Mouse (Mus musculus) frontal cortex, postnatal 36 days (tissue): ENCODE results near the gene Abcc4.

ENCODE experiments used
- DNase-seq, 2 experiments: peaks; one replicate each; pipeline ENCODE4 v3.0.0; 2022; ENCODE audit warnings: low spot score in 2 of 2

Abcc4 gene

DNA sequence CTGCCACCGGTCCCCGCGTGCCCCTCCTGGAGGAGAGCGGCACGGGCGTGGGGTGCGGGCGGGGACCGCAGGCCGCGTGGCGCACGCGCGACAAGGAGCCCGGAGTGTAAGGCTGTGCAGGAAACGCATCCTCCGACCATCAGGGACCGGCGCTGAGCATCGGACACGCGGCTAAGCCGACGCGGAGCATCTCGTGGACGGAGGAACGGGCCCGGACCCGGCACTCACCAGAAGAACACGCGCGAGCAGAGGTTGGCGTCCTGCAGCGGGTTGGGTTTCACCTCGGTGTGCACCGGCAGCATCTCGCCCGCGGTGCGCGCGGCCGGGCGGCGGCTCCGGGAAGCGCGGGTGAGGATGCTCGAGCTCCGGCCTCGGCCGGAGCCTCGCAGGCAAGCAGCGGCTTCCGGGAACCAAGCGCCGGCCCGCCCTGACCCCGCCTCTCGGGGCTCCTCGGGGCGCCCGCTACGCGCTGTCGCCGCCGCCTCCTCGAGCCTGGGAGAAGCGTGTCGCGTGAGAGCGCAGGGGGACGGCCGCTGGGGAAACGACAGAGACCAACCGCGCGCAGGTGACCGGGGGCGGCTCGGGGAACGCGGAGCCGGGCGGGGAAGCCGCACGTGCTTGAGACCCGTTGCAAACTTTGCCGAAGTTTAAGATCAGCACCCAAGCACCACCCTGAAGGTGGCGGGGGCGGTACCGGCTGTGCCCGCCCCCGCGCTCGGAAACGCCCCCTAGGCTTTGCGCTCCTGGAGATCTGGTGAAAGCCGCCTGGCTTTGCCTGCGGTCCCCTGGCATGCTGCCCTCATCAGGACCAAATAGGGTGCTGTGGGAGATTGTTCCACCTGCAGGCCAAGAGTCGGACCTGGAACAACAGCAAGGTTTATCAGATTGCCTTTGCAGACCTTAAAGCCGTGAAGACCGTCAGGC lies at the start of gene Abcc4:
Abcc4 (minus strand) TSS at position 412 of the 924 bp plus-strand sequence.
- DNase-seq = peak; percentile 66 to 68

DNA sequence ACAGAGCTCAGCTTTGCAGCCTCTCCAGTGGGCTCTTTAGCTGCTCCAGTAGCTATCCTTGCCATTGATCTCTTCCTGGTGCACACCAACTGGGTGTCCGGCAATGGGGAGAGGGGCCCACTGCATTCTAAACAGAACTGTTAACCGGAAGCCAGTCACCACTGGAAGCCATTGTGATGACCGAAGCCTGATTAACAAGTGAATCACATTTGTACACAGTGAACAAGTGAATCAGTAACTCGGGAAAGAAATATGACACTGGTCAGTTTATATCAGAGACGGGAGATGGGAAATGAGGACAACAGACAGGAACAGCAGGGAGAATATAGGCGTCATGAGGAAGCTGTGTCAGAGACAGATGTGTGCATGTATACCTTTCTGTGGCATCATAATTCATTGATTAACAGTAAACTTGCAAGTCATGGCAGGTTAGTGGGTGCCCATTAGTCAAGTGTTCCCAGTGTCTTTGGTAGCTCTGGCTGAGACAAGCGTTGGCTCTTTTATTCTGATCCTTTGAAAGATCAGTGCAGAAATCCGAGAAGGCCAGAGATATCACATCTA lies 45.3 kb upstream of the Abcc4 start:
- no peak for DNase-seq

DNA sequence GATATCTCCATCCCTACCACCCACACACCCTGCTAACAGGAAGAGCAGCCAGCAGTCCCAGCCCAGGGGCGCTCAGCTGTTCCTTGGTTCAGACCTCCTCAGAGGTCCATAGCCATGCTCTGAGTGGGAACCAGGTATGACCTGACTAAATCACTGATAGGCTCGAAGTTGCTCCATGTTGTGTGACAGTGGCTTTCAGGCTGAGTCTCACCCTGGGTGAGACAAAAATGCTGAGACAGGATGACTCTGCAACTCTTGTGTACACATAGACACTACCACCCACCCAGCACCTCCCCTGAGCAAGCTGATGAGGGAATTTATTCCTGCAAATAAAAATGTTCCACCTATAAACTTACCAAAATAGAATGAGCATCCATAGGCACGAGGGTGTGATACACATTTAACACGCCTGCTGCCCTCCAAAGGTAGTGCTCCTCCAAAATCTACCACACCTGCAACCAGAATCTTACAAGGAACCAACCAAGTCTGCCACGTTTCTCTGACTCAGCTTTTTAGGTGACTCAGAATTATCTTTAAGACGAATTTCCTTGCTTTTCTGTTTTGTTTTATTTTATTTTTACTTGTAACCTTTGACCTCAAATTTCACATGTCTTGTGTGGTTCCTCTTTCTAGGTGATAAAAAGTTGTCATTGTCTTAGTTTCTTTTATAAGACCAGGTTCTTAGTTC lies 44.6 kb upstream of the Abcc4 start:
- DNase-seq = peak; percentile 33 to 37

DNA sequence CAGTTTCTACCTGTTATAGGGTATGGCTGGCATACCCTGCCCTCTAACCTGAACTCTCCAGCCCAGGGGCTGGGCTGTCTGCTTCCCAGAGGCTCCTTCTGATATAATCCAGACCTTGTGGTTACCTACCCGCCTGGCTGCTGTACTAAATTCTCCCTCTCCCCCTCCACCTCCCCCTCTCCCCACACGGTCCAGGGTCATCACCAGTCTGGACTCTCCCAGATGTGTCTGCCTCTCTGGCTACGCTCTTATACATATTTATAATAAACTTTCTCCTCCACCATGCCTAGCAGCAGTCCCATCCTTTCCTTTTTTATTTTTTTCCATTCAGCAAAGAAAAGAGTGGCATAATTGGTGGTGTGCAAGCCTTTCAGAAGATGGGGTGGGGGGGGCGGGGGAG lies 43.7 kb upstream of the Abcc4 start:
- DNase-seq = no peak

DNA sequence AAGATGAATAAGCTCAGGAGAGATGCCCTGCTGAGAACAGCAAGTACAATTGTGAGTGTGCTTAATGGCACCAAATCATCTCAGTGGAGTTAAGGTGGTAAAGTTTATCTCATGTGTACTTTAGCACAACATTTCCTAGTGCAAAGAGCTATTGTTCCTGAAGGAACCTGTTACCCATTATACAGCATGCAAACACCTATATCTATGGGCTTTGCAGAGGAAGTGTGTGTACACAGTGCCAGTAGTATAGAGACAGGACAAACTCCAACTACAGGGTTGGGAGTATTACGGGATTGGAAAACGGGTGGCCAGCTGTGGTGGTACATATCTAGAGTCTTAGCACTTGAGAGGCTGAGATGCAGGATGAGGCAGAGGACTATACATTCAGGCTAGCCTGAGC lies 43.0 kb upstream of the Abcc4 start:
- DNase-seq = no peak

DNA sequence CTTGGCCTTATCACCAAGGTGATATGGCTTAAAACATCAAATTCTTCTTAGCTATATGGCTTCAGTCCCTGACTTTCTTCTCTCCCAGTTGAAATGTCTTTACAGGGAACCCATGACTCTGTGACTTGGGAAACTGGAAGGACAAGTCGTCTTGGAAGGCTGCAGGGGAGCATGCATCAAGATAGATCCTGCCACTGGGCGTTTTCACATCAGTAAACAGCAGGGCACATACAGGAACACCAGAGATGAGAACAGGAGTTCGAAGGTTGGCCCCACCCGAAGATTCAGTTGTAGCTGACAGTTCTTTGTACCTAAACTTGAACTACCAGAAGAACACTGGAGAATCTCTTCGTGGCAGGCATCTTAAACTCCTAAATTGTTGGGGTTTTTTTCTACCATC lies 36.8 kb upstream of the Abcc4 start:
- DNase-seq = no peak

DNA sequence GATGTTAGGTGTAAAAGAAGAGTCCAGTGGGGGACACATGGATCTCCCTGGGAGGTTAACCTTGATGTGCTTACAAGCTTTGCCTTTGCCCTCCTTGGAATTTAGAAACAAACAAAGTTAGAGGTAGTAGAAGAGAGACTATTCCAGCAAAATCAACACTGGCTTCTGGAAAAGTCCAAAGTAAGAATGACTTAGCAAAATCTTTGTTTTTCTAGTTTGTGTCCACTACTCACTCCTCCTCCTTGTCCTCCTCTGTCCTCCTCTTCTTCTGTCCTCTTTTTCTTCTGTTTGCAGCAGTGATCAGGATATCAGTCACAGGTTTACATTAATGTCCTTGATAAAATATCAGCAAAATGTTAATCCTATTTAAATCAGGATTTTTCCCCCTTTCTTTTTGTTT lies 35.8 kb upstream of the Abcc4 start:
- DNase-seq = no peak

DNA sequence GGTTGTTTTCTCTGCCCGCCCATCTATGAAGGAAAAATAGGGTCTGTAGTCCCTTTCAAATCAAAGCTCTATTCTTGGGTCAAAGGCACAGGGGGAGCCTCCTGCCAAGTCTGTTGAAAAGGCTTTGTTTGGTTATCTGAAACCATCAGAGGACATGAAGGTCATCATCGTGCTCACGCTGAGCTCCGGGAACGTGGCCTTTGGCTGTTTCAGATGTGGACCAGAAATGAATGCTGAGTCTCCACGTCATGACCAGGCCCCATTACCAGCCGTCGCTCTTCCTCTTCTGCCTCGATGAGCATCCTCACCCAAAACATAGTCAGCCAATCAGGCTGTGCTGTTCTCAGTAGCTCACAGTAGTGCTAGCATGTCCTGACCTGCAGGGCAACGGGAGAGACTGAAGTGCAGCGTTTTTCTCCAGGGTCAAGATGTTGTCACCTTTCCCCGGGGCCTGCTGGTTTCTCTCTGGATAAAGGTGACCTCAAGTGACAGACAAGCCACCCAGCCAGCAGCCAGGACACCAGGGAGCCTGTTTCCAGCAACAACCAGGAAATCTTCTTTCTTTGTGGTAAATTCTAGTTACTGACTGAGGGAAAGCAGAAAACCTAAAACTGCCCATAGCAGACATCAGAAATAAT lies 31.4 kb upstream of the Abcc4 start:
- no peak for DNase-seq

DNA sequence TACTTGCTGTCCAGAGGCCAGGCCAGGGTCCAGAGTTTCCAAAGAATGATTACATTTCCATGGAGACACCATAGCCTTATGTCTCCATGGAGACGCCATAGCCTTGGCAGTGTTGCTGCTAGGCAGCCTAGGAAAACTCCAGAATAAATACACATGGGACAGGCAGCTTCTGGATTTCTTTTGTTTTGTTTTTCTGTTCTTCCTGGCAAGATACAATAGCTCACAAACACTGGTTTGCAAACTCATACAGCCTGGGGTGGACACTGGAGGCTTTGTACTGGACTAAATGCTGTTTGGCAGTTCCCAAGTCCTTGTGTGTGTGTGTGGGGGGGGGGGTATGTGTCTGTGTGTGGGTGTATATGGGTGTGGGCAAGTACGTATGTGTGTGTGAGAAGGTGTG lies 29.1 kb upstream of the Abcc4 start:
- DNase-seq = no peak

DNA sequence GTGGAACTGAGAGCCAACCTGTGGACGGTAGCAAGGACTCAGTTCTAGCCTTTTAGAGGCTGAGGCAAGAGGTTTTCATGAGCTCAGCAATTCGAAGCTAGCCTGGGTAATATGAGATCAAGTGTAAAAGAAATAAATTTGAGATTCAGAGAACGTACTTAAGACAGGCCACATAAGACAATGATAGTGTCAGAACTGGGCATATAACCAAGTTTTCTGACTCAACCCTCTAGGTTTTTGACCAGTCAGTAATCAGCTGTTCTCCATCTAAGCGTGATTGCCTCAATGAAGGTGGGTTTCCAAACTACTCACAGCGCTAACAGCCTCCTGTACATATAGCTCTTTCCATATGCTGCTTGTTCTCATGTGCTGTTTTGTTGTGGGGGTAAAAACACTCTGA lies 27.1 kb upstream of the Abcc4 start:
- no peak for DNase-seq

DNA sequence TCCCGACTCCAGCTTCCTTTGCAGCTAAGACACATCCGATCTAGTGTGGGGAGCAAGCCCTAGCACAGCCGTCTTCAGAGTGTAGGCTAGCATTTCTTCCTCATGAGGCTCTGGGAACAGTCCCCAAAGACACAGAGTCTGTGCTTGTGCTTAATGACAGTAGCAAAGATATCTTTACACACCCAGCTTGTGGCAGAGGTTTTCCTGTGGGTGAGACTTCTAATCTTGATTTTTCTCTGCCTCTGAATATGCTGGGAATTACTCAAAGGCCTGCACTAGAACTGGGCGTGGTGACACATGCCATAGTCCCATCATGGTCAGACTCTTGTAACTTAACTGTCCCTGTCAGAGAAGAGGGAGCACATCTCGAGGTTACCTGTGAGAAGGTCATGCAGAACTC lies 24.6 kb upstream of the Abcc4 start:
- DNase-seq = no peak

DNA sequence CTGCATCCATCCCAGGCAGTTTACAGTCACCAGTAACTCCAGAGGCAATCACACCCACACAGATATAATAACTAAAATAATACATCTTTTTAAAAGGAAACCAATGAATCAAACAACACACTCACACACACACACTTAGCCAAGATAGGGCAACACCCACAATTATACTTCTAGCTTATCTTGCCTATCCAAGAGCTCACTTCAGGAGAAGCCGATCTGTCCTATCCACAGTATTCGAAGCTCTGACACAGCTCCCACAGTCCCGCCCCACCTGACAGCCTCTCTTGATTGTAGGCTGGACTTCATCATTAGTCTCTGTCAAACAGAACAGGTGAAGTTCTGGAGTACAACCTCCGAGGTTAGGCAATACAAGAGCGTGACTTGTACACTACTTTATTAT lies 19.4 kb upstream of the Abcc4 start:
- DNase-seq = no peak

DNA sequence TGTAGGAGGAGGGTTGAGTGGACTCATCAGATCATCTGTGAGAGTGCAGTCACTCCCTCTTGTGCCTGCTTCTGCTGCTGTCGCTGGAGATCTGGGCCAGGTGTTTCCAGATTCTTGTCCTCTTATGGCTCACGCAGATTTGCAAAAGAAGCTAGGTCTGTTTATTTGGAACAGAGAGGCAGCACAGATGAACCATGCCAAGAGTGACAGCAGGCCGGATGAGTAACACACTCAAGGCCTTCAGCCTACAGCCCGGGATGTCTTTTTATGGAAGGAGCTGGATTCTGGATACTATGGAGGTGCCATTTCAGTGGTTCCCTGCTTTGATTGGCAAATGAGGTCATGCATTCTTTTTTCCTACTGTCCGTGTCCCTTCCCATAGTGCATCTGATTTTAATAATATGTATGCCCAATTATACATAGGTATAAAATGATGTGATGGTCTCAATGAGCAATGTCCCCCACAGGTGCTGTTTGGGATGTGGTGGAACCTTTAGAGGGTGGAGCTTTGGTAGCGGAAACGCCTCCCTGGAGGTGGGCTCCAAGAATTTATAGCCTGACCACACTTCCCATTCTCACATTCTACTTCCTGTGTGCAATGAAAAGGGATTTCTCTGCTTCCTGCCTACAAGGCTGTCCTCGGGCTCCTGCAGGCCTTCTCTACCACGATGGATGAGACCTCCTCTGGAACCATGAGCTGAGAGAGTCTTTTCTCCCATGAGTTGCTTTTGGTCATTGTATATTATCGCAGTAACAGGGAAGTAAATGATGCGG lies 18.1 kb upstream of the Abcc4 start:
- DNase-seq = no peak

DNA sequence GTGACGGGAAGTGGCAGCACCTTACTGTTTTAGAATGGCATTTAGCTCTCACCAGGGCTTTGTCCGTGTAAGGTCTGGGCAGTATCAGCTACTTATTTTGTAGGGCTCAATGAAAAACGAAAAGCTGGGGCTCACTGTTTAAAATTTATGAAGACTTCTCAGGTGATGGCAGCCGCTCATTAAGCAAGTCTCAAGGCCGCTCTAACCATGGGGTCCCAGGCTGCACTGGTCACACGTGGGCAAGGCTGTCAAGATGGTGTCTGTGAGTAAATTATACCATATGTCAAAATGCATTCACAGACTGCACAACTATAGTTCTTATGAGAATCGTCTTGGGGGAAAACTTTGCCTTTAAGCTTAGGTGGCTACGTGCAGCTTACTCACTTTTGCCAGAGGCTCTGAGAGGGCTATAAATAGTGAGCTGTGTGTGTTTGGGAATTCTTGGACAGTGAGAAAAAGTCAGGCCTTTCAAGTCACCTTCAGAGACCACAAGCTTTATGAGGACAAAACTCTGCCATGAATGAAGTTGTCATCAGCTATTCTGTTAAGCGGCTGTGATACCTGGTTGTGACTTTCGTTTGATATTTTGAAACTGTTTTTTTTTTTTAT lies 13.7 kb upstream of the Abcc4 start:
- DNase-seq = no peak

DNA sequence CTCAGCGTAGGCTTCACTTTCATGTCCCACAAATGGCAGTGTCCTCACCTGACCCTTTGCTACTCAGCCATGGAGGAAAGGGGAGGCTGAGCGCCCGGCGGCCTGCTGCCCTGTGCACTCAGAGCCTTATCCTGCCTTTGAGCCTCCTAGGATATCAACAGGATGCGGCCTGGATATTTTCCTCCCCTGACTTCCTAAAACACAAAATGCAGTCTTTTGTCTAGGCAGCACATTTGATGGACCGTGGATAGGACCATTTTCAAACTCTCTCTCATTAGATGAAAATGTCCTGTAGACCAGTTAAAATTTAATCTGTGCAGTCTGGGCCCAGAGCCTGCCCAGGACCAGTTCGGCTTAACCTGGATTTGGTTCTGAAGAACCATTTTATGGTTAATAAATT lies 12.6 kb upstream of the Abcc4 start:
- DNase-seq = no peak

DNA sequence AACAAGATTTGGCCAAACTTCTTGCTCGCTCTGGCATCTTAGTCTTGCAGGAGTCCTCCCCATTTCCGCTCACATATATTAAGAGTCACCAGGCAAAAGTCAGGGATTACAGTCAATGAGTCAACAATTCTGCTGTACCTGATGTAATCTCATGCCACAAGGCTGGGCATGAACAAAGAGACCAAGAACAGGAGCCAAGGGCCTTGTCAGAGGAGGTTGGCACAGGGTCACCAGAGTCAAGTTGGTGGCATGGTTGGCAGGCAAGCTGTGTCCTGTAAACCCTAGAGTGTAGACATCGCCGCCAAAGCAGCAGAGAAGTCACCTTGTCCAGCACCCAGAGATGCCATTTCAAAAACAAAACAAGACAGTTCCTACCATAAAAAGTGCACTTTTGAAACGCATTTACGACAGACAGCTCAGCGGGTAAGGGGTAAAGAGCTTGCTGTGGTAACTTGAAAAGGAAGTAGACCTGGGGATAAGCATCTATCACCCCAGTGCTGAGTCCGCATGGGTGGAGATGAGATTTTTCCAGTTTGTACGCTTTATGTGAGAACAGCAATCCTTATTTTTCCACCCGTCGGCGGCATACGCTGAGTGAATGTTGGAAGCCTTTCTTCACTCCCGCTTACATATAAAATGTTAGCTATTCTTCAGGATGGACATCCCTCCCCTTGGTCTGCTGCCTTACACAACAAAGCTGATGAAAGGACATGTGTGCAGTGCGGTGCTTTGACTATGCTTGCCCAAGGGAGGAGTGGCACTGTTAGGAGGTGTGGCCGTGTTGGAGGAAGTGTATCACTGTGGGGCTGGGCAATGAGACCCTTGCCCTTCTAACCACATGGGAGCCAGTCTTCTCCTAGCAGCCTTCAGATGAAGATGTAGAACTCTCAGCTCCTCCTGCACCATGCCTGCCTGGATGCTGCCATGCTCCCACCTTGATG lies 10.6 kb upstream of the Abcc4 start:
- DNase-seq = no peak

DNA sequence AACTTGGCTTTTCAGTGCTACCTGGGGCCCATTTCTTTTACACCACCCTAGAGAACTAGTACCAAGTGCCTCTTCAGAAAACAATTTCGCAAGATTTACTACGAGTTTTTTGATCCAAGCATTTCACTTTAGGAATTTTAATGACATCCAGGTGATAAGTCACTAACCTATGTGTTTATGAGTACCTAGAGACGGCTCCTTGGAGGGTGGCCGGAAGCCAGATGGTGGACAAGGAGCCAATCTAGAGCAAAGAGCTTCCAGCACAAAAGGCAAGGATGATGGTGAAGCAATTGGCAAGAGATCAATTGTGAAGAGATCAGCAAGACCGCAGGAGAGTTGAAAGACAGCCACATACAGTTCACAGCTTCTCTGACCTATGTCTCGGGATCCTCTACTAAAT lies 8.7 kb upstream of the Abcc4 start:
- no peak for DNase-seq

DNA sequence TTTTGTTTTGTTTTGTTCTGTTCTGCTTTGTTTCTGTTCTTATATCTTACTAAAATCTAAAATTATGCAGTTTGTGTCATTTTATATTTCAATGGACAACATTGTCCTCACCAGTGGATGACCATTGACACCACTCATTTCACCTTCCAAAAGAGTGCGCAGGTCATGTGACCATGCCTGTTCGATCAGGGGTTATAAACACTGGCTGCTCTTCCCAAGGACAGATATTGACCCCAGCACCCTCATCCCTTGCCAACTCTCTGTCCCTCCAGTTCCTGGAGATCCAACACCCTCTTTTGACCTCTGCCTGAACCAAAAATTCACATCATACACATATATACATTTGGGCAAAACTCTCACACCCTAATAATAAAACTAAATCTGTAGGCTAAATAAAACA lies 8.3 kb upstream of the Abcc4 start:
- no peak for DNase-seq

DNA sequence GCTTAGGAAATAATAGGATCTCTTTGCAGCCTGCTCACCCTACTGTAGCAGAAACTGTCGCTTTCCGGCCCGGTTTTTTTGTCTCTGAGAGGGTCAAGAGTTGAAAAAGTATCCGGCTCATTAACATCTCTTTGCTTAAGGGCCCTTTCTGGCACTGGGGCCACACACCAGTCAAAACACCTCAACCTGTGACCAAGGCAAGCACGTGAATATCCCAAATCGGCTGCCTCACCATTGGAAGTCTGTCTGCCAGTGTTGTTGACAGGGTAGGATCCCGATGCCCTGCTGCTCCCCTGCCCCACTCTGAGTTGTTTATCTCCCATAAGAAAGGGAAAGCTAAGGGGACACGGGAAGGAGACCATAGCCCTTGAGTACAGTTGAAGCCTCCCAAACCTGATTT lies 7.8 kb upstream of the Abcc4 start:
- DNase-seq = no peak

DNA sequence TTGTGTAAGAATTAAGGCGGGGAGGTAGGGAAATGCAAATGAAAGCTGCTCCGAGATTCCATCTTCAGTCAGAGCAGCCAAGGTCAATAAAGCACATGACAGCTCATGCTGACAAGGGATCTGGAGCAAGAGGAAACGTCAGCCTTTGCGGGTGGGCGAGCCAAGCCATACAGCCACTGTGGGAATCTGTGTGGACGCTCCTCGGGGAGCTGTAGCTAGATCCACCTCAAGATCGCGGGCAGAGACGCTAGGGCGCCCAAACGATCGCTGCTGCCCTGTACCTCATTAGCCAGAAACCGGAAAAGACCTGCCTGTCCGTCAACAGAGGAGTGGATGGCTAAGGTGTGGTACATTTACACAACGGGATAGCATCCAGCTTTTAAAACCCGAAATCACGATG lies 7.4 kb upstream of the Abcc4 start:
- no peak for DNase-seq
